Mouse (Mus musculus) left cerebral cortex, postnatal 36 days (tissue): ENCODE results near the gene Sh3glb1. TPM values are rescaled to one million over a fixed set of nuclear protein-coding genes. Genes with fewer than 3 reads are reported as not detected.

ENCODE experiments used
- DNase-seq, 2 experiments: peaks; one replicate each; pipeline ENCODE4 v3.0.0; 2021 to 2022; ENCODE audit warnings: low spot score in 2 of 2, mixed read lengths in 1 of 2
- intact Hi-C: fragments of 180-260 bp; cut with DNase I; formaldehyde crosslinking; loops from one replicate; pipeline ENCODE4 v1.15.1; 2025
- total RNA-seq, 2 experiments: library from RNA; stranded (reverse); gene quantifications; 2 replicates each; pipeline ENCODE4 v1.2.3; 2021

Sh3glb1 gene
- total RNA-seq, 2 experiments from 2014 or later, result 59.0 to 62.9 TPM

- intact Hi-C loops, result no loop called here
- DNase-seq, result no peak
Measured at GRCm38 (mm10) chr3:144638110-144638509, 82.0 kb downstream of the Sh3glb1 start.

- intact Hi-C loops, result no loop called here
- DNase-seq, result no peak
Measured at GRCm38 (mm10) chr3:144635236-144635635, 84.9 kb downstream of the Sh3glb1 start.

Other genes starting within 250 kb of the Sh3glb1 start
- gene Hs2st1, start 150.2 kb downstream of the Sh3glb1 start, total RNA-seq, result 10 to 100 TPM; 56.2 to 58.7 TPM
- gene Selenof, start 150.0 kb downstream of the Sh3glb1 start, total RNA-seq, result 100 to 1,000 TPM; 205 to 224 TPM
- gene Clca3a1, start 40.6 kb upstream of the Sh3glb1 start, total RNA-seq, result under 1 TPM; 0.22 to 0.25 TPM
- gene Clca3a2, start 99.2 kb upstream of the Sh3glb1 start, total RNA-seq, result under 1 TPM; 0.15 to 0.57 TPM
- not detected for gene Clca3b, start 129.0 kb upstream of the Sh3glb1 start, total RNA-seq
- gene Clca4b, start 212.2 kb upstream of the Sh3glb1 start, total RNA-seq, result not detected